In genomic region chr1:52098618-52099232, GRCm38 (mm10) we compare ENCODE assay signal across 8 mouse cellular contexts. TPM values are rescaled to one million over a fixed set of nuclear protein-coding genes. Genes with fewer than 3 reads are reported as not detected.
DNase-seq lines count a peak whose midpoint lies in the region.

No protein-coding gene starts in this region.

- DNase-seq in heart, adult 18-20 months = peak; percentile 23 to 54
- no peak for DNase-seq in heart, adult 11 months
- peak; percentile 58 to 65 for DNase-seq in right cerebral cortex, adult 2 months (ENCODE audit: low spot score in 2 of 2)
- no peak for DNase-seq in right cerebral cortex, postnatal 36 days (ENCODE audit: low spot score in 2 of 2)
- peak; percentile 60 to 67 for DNase-seq in cerebellum, postnatal 14 days
- peak; percentile 29 to 36 for DNase-seq in kidney, postnatal 4 days
- peak; percentile 22 for DNase-seq in neural tube, embryonic 10.5 days (ENCODE audit: extremely low spot score, low spot score)
- DNase-seq in testis, postnatal 14 days (ENCODE audit: low spot score) = no peak

RNA-seq across cellular contexts. Expression of gene Stat1, which starts 20.5 kb away (rescaled TPM):
- 10 to 100 TPM; 31.9 to 39.9 TPM for total RNA-seq in heart, adult 18-20 months (2021)

Comparison
In these comparisons a context has a peak if more than half of its experiments do, and no peak if none do; other contexts are left out.
1. DNase-seq: peak in heart, adult 18-20 months (2 of 2), right cerebral cortex, adult 2 months (2 of 2), cerebellum, postnatal 14 days (2 of 2), kidney, postnatal 4 days (2 of 2) and neural tube, embryonic 10.5 days (single experiment); none in heart, adult 11 months (single experiment), right cerebral cortex, postnatal 36 days (0 of 2) and testis, postnatal 14 days (single experiment).